Mouse (Mus musculus): ENCODE data around the gene Caprin1.

DNA sequence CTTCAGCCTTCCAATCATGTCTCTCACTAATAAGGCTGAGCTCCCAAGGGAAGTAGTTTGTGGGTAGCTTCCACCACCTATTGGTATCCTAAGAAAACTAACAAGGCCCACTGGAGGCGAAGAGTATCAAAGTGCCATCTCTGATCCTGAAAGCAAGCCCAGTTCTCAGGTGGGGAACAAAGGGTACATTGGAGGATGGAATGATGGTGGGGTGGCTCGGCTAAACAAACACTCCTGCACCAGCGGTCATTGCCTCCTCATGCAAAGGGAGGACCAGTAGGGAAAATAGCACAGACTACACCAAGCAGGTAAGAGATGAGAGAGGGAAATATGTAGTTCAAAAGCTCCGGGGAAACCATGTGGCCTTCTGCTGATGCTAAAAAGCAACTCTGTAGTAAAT, 48.8 kb upstream of the Caprin1 start:
- TF ChIP-seq CTCF (conservative IDR thresholded peaks at IDR 0.05; ENCODE audit: insufficient read depth, insufficient read length, low read depth, low read length) (no peak), POLR2A (IDR thresholded peaks at IDR 0.05; ENCODE audit: low read depth, low read length) (no peak)

All from kidney, adult 2 months (tissue).